Mouse (Mus musculus): ENCODE data around the gene Gm43720. TPM values are rescaled to one million over a fixed set of nuclear protein-coding genes. Genes with fewer than 3 reads are reported as not detected.

The Gm43720 gene
- polyA plus RNA-seq, 1 experiment from 2014 or later = 0.15 TPM

Other genes with a start within 250 kb of the Gm43720 start
- not detected in 2 replicates for gene Smok3c, start 226.8 kb downstream of the Gm43720 start, polyA plus RNA-seq (2014; fragmentation: Nextera tagmentation; extraction: Ambion mirVana)
- gene Zkscan1, start 194.9 kb downstream of the Gm43720 start, polyA plus RNA-seq (2014; fragmentation: Nextera tagmentation; extraction: Ambion mirVana) = 31.2 and 34.1 TPM in 2 replicates
- gene Zscan21, start 163.1 kb downstream of the Gm43720 start, polyA plus RNA-seq (2014; fragmentation: Nextera tagmentation; extraction: Ambion mirVana) = 84.0 and 88.2 TPM in 2 replicates
- 17.9 and 21.4 TPM in 2 replicates for gene Zfp113, start 124.2 kb downstream of the Gm43720 start, polyA plus RNA-seq (2014; fragmentation: Nextera tagmentation; extraction: Ambion mirVana)
- 239 and 253 TPM in 2 replicates for gene Cops6, start 118.9 kb downstream of the Gm43720 start, polyA plus RNA-seq (2014; fragmentation: Nextera tagmentation; extraction: Ambion mirVana)
- gene Ap4m1, start 108.0 kb downstream of the Gm43720 start, polyA plus RNA-seq (2014; fragmentation: Nextera tagmentation; extraction: Ambion mirVana) = 15.2 and 15.5 TPM in 2 replicates
- 71.6 and 78.1 TPM in 2 replicates for gene Mcm7, start 107.5 kb downstream of the Gm43720 start, polyA plus RNA-seq (2014; fragmentation: Nextera tagmentation; extraction: Ambion mirVana)
- gene Taf6, start 92.5 kb downstream of the Gm43720 start, polyA plus RNA-seq (2014; fragmentation: Nextera tagmentation; extraction: Ambion mirVana) = 67.1 and 72.8 TPM in 2 replicates
- gene Cnpy4, start 92.5 kb downstream of the Gm43720 start, polyA plus RNA-seq (2014; fragmentation: Nextera tagmentation; extraction: Ambion mirVana) = 29.5 and 31.5 TPM in 2 replicates
- gene Mblac1, start 85.6 kb downstream of the Gm43720 start, polyA plus RNA-seq (2014; fragmentation: Nextera tagmentation; extraction: Ambion mirVana) = 12.5 and 13.6 TPM in 2 replicates
- 0.07 TPM in 1 of 2 replicates, not detected in the other for gene Nxpe5, start 54.1 kb downstream of the Gm43720 start, polyA plus RNA-seq (2014; fragmentation: Nextera tagmentation; extraction: Ambion mirVana)
- 74.7 and 85.0 TPM in 2 replicates for gene Lamtor4, start 24.5 kb downstream of the Gm43720 start, polyA plus RNA-seq (2014; fragmentation: Nextera tagmentation; extraction: Ambion mirVana)
- 19.5 and 19.7 TPM in 2 replicates for gene BC037034, start 15.9 kb downstream of the Gm43720 start, polyA plus RNA-seq (2014; fragmentation: Nextera tagmentation; extraction: Ambion mirVana)
- 2.6 and 2.9 TPM in 2 replicates for gene Gal3st4, start 7.1 kb downstream of the Gm43720 start, polyA plus RNA-seq (2014; fragmentation: Nextera tagmentation; extraction: Ambion mirVana)
- 23.9 and 24.2 TPM in 2 replicates for gene Gpc2, start within 50 bp of the Gm43720 start, polyA plus RNA-seq (2014; fragmentation: Nextera tagmentation; extraction: Ambion mirVana)
- gene Stag3, start 282 bp upstream of the Gm43720 start, polyA plus RNA-seq (2014; fragmentation: Nextera tagmentation; extraction: Ambion mirVana) = 9.0 and 9.5 TPM in 2 replicates
- 0.19 TPM in 1 of 2 replicates, not detected in the other for gene Pvrig, start 62.0 kb upstream of the Gm43720 start, polyA plus RNA-seq (2014; fragmentation: Nextera tagmentation; extraction: Ambion mirVana)
- 65.9 and 72.2 TPM in 2 replicates for gene Zfp157, start 161.5 kb upstream of the Gm43720 start, polyA plus RNA-seq (2014; fragmentation: Nextera tagmentation; extraction: Ambion mirVana)